Mouse (Mus musculus): ENCODE measurements at regions not wholly inside any gene's neighbourhood (a gene's known extent, or its start where the extent isn't known, plus 50 kb on each side); places are given as distances from the start of the nearest gene placed in this dataset.

- no peak for DNase-seq
Measured at GRCm38 (mm10) chr10:117527243-117527642, 102.1 kb upstream of the Cpm start.

GRCm38 (mm10) chr10:117526834-117527188 lies 102.5 kb upstream of the Cpm start:
- DNase-seq = no peak

- DNase-seq = no peak
Measured at GRCm38 (mm10) chr10:117526008-117526833, 103.1 kb upstream of the Cpm start.

GRCm38 (mm10) chr10:117525608-117526007 lies 103.7 kb upstream of the Cpm start:
- DNase-seq = no peak

GRCm38 (mm10) chr10:117524926-117525565 lies 104.3 kb upstream of the Cpm start:
- no peak for DNase-seq

GRCm38 (mm10) chr10:117524101-117524500 lies 105.2 kb upstream of the Cpm start:
- DNase-seq = no peak

- DNase-seq = no peak
Measured at GRCm38 (mm10) chr10:117522906-117523829, 106.1 kb upstream of the Cpm start.

- DNase-seq = no peak
Measured at GRCm38 (mm10) chr10:117522373-117522772, 106.9 kb upstream of the Cpm start.

- DNase-seq = no peak
Measured at GRCm38 (mm10) chr10:117521315-117522270, 107.7 kb upstream of the Cpm start.

- DNase-seq = no peak
Measured at GRCm38 (mm10) chr10:117520536-117521314, 108.6 kb upstream of the Cpm start.

GRCm38 (mm10) chr10:117519670-117520535 lies 109.4 kb upstream of the Cpm start:
- DNase-seq = no peak

GRCm38 (mm10) chr10:117518793-117519669 lies 110.3 kb upstream of the Cpm start:
- DNase-seq = no peak

- no peak for DNase-seq
Measured at GRCm38 (mm10) chr10:117517800-117518770, 111.2 kb upstream of the Cpm start.

GRCm38 (mm10) chr10:117517071-117517714 lies 112.1 kb upstream of the Cpm start:
- DNase-seq = no peak

GRCm38 (mm10) chr10:117516510-117516909 lies 112.8 kb upstream of the Cpm start:
- no peak for DNase-seq

- peak in 1 of 2 experiments; percentile 8 for DNase-seq
Measured at GRCm38 (mm10) chr10:117515777-117516501, 113.4 kb upstream of the Cpm start.
